Mouse (Mus musculus) right cerebral cortex, postnatal 10 days (tissue): ENCODE measurements around the gene Ncln.
"Not testable (repeated sequence)": the region's sequence is repeated elsewhere in the genome, so short reads cannot be mapped to it uniquely, and the experiment has no call there.

Experiments
- DNase-seq, 2 experiments: peaks; one replicate each; pipeline ENCODE4 v3.0.0; 2021; ENCODE audit warnings: low spot score in 2 of 2

The Ncln gene

DNA sequence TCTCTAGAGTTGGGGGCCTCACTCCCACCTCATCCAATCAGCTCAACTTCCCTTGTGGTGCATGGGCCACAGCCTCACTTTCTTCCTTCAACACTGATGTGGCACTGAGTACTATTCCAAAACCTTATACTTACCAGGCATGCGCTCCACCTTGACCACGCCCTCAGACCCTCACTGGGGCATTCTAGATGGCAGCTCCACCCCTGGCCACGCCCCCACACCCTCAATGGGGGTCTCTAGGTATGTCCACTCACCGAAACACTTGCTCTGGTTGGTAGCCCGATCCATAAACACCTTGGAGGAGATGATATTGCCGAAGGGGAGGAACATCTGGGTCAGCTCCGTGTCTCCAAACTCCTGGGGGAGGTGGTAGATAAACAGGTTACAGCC is 33.8 kb downstream of the Ncln start:
- peak in 1 of 2 experiments; percentile 47 for DNase-seq

DNA sequence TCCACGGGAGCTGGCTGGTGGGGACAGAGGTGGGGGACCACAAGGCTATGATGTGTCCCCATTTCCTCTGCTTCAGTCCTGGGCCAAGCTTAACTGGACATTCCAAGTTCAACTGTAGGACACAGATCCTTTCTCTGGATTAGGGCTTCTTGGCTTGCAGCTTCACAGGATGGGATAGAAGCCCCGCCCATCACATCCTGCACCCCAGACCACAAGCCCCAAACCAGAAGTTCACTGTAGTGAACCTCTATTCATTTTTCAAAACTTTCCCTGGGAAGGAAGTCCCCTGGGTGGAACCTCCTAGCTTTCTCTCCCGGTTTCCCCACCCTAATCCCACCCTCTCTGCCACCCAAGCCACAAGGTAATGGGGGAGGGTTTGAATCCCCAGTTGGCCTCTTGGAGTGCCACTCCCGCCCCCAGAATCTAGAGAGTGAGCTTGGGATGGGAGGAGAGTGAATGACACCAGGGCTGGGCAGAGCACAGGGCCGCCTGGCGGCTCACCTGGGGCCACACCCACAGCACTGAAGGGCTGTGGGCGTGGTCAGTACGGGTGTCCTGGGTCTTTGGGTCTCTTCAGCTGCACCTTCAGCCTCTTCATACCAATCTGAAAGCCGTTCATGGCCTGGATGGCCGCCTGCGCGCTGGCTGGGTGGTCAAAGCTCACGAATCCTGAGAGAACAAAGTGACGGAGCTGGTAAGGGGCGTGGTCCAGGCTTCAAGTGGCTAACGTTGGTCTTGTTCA is 34.3 kb downstream of the Ncln start:
- peak; percentile 29 to 39 for DNase-seq

GRCm38 (mm10) chr10:81460951-81461350 is 35.2 kb downstream of the Ncln start:
- no peak for DNase-seq

DNA sequence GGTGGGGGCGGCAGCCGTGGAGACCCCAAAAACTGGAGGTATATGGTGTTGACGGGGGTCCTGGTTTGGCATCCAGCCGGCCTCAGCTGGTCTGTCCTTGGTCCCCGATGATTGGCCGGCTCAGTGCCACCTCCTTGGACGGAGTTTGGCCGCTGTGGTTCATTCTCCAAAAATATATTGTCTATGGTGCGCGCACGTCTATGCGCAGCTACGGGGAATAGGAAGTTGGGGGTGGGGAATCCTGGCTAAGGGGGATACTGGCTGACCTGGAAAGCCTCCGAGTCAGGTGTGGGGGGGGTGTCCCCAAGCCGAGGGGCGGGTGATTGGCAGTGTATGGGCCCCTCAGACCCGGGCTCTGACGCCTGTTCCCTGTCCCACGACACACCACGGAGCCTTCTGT is 35.7 kb downstream of the Ncln start:
- peak; percentile 40 to 50 for DNase-seq

DNA sequence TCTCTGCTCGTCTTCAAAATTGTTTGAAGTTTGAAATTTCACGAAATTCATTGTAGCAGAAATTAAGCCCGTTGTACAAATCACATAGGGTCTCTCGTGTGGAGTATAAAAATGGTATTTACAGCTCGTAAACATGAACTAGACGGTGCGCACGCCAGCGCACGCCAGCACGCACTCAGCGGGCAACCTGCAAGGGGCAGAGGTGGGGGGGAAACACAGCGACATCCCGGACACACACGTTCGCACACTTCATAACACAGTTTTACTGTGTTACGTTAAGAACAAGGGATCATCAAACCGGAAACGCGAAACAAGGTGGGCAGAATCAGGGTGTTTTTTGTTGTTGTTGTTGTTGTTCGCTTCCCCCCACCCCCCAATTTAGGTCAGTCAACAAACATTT is 36.8 kb downstream of the Ncln start:
- peak; percentile 19 to 31 for DNase-seq

DNA sequence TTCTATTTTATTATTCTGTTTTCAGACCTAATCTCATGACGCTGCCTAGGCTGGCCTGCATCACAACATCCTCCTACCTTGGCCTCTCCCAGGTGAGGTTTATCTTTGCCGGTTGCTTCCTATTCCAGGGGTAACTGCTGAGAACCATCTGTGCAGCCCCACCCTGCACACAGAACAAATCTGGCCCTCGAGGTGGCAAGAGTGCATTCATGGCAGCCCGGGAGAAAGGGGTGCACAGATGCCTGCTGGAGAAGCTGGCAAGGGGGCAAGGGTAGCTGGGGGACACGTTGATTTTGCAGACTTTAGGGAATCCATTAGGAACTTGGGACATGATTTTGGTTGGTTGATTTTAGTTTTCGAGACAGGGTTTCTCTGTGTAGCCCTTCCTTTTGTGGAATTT is 37.9 kb downstream of the Ncln start:
- DNase-seq = peak in 1 of 2 experiments; percentile 22

DNA sequence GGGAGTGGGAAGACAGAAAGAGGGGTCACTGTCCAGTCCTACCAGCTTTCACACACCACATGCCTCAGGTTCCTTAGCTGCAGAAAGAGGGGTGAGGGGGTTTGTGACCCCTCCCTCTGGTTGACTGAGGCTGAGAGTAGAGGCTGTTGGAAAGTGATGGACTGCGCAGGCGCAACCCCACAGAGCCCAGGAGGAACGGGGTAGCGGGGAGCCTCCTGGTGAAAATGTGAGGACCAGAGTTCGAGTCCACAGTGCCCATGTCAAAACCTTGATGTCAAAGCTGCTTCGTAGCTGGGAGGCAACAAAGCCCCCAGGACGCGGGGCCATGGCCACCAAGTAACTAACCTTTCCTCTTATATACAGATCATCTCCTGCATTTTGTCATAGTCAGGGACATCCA is 38.6 kb downstream of the Ncln start:
- DNase-seq = peak; percentile 26 to 39

- DNase-seq = peak in 1 of 2 experiments; percentile 22
These were observed 39.1 kb downstream of the Ncln start for GRCm38 (mm10) chr10:81456983-81457563.

GRCm38 (mm10) chr10:81455181-81455895 is 40.9 kb downstream of the Ncln start, which contains the start of gene Nfic:
TSS of gene Nfic (minus strand) at chr10:81455635.
- peak in 1 of 2 experiments; percentile 21 for DNase-seq

- peak in 1 of 2 experiments; percentile 15 for DNase-seq
These were observed 42.1 kb downstream of the Ncln start for GRCm38 (mm10) chr10:81454106-81454505.

- peak; percentile 23 to 26 for DNase-seq
These were observed 43.3 kb downstream of the Ncln start for GRCm38 (mm10) chr10:81452947-81453288.

- peak; percentile 27 to 29 for DNase-seq
These were observed 43.8 kb downstream of the Ncln start for GRCm38 (mm10) chr10:81452237-81452946.

GRCm38 (mm10) chr10:81451365-81451745 is 44.8 kb downstream of the Ncln start:
- peak in 1 of 2 experiments; percentile 14 for DNase-seq

DNA sequence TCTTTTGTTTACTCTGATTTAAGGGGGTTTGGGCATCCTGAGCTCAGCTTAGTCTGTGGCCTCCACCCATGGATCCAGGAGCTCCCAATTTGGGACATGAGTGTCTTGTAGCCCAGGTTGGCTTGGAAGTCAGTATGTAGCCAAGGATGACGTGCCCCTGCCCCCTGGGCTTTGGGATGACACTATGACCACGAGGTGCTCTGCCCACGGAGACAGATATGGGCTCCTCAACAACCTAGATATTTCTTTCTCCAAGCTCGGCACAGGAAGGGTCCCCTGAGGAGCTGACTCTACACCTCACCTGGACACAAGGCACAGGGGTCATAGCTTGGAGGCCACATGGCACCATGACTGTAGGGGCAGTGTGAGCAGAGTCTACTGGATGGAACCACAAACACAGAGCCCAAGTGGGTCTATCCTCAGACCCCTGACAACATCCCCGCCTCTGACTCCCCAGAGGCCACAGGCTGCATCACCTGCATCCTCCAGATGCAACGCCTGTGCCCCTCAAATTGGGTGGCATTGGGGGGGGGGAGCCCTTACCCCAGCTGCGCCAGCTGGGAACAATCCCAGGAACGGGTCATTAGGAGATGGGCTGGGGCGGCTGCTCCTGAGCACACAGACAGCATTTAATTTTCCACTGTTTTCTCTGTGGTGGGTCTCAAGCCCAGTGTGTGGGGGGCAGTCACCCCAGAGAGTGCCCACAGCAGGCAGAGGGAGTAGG is 45.4 kb downstream of the Ncln start:
- DNase-seq = peak in 1 of 2 experiments; percentile 22

- peak; percentile 75 to 86 for DNase-seq
These were observed 46.1 kb downstream of the Ncln start for GRCm38 (mm10) chr10:81450140-81450539.

GRCm38 (mm10) chr10:81445516-81445915 is 50.7 kb downstream of the Ncln start:
- DNase-seq = not testable (repeated sequence)

GRCm38 (mm10) chr10:81441019-81441418 is 55.2 kb downstream of the Ncln start:
- no peak for DNase-seq
